Mouse (Mus musculus): Measurements from ENCODE around the gene Srp54a.
"Not testable (repeated sequence)": the region's sequence is repeated elsewhere in the genome, so short reads cannot be mapped to it uniquely, and the experiment has no call there.

Gene Srp54a

GRCm38 (mm10) chr12:55124731-55125130, 44.7 kb downstream of the Srp54a start:
- not testable (repeated sequence) for DNase-seq (ENCODE audit: low read depth)

- DNase-seq (ENCODE audit: low read depth) = not testable (repeated sequence)
These were observed 55.5 kb downstream of the Srp54a start for GRCm38 (mm10) chr12:55135540-55135939.

- DNase-seq (ENCODE audit: low read depth) = not testable (repeated sequence)
These were observed 57.8 kb downstream of the Srp54a start for GRCm38 (mm10) chr12:55137859-55138258.

GRCm38 (mm10) chr12:55154559-55155448, 74.7 kb downstream of the Srp54a start, which contains the start of gene Srp54b:
Gene Srp54b (plus strand): TSS chr12:55155104.
- DNase-seq (ENCODE audit: low read depth) = not testable (repeated sequence)

- not testable (repeated sequence) for DNase-seq (ENCODE audit: low read depth)
These were observed 75.4 kb downstream of the Srp54a start for GRCm38 (mm10) chr12:55155449-55155783.

Measured in naive thymus-derived CD4-positive, alpha-beta T cell, adult 2 months (primary cell).